Mouse (Mus musculus): ENCODE results near the gene Tbc1d16.

The Tbc1d16 gene

GRCm38 (mm10) chr11:119165995-119166394 is 62.3 kb downstream of the Tbc1d16 start:
- peak; percentile 33 to 48 for DNase-seq

- DNase-seq: no peak
These were observed 63.9 kb downstream of the Tbc1d16 start for GRCm38 (mm10) chr11:119164375-119164774.

- DNase-seq: no peak
These were observed 64.6 kb downstream of the Tbc1d16 start for GRCm38 (mm10) chr11:119163734-119163992.

- DNase-seq: peak; percentile 46 to 61
These were observed 65.2 kb downstream of the Tbc1d16 start for GRCm38 (mm10) chr11:119162959-119163733.

GRCm38 (mm10) chr11:119161665-119162064 is 66.6 kb downstream of the Tbc1d16 start:
- DNase-seq: no peak

- no peak for DNase-seq
These were observed 68.2 kb downstream of the Tbc1d16 start for GRCm38 (mm10) chr11:119160050-119160449.

GRCm38 (mm10) chr11:119159496-119159895 is 68.8 kb downstream of the Tbc1d16 start:
- peak; percentile 46 to 65 for DNase-seq

GRCm38 (mm10) chr11:119157377-119158189 is 70.7 kb downstream of the Tbc1d16 start:
- DNase-seq: no peak

GRCm38 (mm10) chr11:119156481-119157254 is 71.6 kb downstream of the Tbc1d16 start:
- no peak for DNase-seq

GRCm38 (mm10) chr11:119155638-119156480 is 72.4 kb downstream of the Tbc1d16 start:
- no peak for DNase-seq

- DNase-seq: no peak
These were observed 75.9 kb downstream of the Tbc1d16 start for GRCm38 (mm10) chr11:119152321-119152831.

- no peak for DNase-seq
These were observed 77.2 kb downstream of the Tbc1d16 start for GRCm38 (mm10) chr11:119151073-119151607.

- no peak for DNase-seq
These were observed 77.9 kb downstream of the Tbc1d16 start for GRCm38 (mm10) chr11:119150442-119150841.

GRCm38 (mm10) chr11:119148829-119149228 is 79.5 kb downstream of the Tbc1d16 start:
- no peak for DNase-seq

GRCm38 (mm10) chr11:119147153-119147552 is 81.1 kb downstream of the Tbc1d16 start:
- no peak for DNase-seq

- DNase-seq: peak in 1 of 2 experiments; percentile 47
These were observed 82.2 kb downstream of the Tbc1d16 start for GRCm38 (mm10) chr11:119146140-119146539.

GRCm38 (mm10) chr11:119144801-119145475 is 83.4 kb downstream of the Tbc1d16 start:
- DNase-seq: no peak

GRCm38 (mm10) chr11:119143376-119144002 is 84.8 kb downstream of the Tbc1d16 start:
- DNase-seq: no peak

- DNase-seq: no peak
These were observed 85.7 kb downstream of the Tbc1d16 start for GRCm38 (mm10) chr11:119142615-119143014.

GRCm38 (mm10) chr11:119139026-119139425 is 89.3 kb downstream of the Tbc1d16 start:
- DNase-seq: no peak

- no peak for DNase-seq
These were observed 90.1 kb downstream of the Tbc1d16 start for GRCm38 (mm10) chr11:119138205-119138604.

Data from lung, postnatal 4 days (tissue).